Mouse (Mus musculus): ENCODE results near the gene Col7a1.
A peak's percentile ranks its signal among the peaks of the same experiment; 100 is the strongest.

The Col7a1 gene

DNA sequence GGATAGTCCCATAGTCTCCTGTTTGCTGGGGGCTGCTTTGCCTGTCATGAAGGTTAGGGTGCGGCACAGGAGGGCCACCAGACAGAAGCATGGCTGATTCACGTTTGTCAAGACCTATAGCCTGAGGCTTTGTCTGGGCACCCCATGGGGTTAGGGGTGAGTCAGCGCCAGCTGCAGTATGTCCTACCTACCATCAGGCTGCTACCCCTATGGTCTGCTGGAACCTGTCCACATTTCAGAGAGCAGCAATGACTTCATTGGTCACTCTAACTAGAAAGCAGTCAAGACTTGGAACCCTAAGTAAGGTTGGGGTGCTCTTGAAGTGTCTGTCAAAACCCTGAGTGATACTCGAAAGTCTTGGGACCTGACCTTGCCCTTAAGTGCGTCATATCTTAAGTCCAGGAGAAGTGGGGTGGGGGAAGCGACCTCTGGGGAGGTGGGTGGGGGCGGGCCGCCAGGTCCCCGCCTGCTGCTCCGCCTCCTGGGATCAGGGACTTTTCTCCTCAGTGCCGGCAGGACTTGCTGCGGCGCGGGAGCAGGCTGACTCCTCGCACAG is at the start of gene Col7a1:
TSS of gene Col7a1 (plus strand) at position 506 of the 556 bp plus-strand sequence.
- no peak for ATAC-seq (ENCODE audit: low TSS enrichment)

- no peak for ATAC-seq (ENCODE audit: low TSS enrichment)
Observed at GRCm38 (mm10) chr9:108912308-108912707, 41.1 kb upstream of the Col7a1 start.

DNA sequence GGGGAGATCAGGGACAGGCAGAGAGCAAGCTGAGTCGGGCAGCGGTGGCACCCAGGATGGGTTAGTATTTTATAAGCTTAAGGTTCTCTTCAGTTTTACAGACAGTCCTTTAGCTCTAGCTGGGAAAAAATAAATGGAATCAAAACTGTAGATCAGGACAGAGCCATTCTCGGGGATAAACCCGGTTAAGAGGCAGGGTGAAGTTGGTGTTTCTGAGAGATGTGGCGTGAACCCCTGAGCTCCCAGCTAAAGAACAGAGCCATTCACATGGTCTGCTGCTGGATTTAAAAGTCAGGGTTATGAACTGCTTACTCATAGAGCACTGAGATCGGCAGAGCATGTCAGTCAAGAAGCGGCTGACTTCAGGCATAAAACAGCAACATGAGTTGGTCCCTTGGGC is 40.2 kb upstream of the Col7a1 start:
- ATAC-seq (ENCODE audit: low TSS enrichment): no peak

GRCm38 (mm10) chr9:108913621-108914020 is 39.8 kb upstream of the Col7a1 start:
- ATAC-seq (ENCODE audit: low TSS enrichment): no peak

- ATAC-seq (ENCODE audit: low TSS enrichment): peak; percentile 67; the same call in 1 of the 2 replicates
Observed at GRCm38 (mm10) chr9:108914491-108914890, 38.9 kb upstream of the Col7a1 start, which contains the start of gene Tmem89. Gene Tmem89 (plus strand): TSS chr9:108914619.

GRCm38 (mm10) chr9:108925897-108926296 is 27.5 kb upstream of the Col7a1 start:
- ATAC-seq (ENCODE audit: low TSS enrichment): no peak

GRCm38 (mm10) chr9:108928424-108928823 is 25.0 kb upstream of the Col7a1 start:
- ATAC-seq (ENCODE audit: low TSS enrichment): no peak

GRCm38 (mm10) chr9:108935991-108936390 is 17.4 kb upstream of the Col7a1 start:
- no peak for ATAC-seq (ENCODE audit: low TSS enrichment)

DNA sequence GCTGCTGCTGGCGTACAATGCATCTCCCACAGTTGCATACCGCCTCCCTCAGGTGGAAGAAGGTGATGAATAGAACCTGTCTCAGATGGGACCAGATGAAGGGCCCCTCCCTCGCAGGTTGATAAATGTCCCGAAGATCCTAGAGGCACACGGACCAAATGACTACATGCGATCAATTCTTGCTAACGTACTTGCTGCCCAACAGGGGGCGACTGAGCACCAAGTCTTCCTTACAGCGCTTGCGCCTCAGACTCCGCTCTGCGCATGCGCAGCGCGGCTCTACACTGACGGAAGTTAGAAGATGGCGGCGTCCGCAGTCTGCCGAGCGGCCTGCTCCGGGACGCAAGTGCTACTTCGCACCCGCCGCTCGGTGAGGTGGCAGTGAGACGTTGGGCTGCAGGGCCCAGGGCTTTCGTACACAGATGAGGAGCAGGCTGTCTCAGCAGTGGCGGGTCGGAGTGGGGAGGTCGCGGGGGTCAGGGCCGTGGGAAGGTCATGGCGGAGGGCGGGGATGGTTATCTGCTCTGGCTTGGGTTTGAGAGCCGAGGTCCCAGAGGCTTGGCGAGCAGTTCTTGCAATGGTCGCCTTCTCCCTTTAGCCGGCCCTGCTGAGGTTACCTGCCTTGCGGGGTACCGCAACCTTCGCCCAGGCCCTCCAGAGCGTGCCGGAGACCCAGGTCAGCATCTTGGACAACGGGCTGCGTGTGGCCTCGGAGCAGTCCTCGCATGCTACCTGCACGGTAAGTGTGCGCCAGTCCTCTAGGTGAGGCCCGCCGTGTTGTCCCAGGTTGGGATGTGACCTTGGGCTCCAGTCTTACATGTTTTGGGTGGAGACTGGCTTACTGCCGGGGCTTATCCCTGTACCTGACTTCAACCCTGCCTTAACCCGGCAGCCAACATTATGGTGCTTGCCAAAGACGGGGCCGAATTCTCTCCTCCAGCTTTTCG is 16.7 kb upstream of the Col7a1 start, which contains the start of gene Uqcrc1:
TSS of gene Uqcrc1 (plus strand) at position 216 of the 947 bp plus-strand sequence.
- peak; percentile 94 for ATAC-seq (ENCODE audit: low TSS enrichment)

DNA sequence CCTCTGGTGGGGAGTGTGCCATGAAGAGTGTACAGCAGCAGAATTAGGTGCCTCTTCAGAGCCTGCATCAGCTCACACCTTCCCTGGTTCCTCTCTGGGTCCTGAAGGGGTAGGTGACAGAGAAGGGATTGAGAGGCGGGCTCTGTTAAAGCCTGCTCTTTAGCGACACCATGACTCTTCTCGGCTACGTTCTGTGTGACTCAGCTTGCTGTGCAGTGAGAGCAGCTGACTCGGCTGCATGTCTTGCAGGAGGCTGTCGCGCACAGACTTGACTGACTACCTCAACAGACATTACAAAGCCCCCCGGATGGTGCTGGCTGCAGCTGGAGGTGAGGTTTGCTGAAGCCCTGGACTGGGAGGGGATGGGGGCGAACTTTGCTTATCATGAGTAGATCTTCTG is 8.3 kb upstream of the Col7a1 start:
- ATAC-seq (ENCODE audit: low TSS enrichment): peak; percentile 75

DNA sequence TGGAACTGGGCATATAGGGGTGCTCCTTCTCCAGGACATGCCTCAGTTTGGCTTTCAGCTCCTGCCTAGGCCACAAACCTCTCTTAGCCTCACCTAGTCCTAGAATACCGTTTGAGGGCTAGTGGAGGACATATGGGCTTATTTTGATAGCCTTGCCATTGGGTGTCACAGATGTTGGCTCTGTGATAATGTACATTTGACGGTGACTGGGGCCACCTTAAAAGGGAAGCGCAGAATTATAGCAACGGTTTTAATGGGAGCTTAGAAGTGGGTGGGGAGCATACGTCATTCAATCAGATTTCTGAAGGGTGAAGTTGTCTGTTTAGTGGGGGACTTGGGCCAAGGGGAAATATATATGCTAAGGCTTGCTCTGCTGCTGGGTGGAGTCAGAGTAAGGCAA is 7.8 kb upstream of the Col7a1 start:
- ATAC-seq (ENCODE audit: low TSS enrichment): no peak

- ATAC-seq (ENCODE audit: low TSS enrichment): no peak
Observed at GRCm38 (mm10) chr9:108949231-108949966, 4.0 kb upstream of the Col7a1 start.

GRCm38 (mm10) chr9:108949967-108950728 is 3.2 kb upstream of the Col7a1 start:
- ATAC-seq (ENCODE audit: low TSS enrichment): no peak

- no peak for ATAC-seq (ENCODE audit: low TSS enrichment)
Observed at GRCm38 (mm10) chr9:108955241-108955640, 1.9 kb downstream of the Col7a1 start.

DNA sequence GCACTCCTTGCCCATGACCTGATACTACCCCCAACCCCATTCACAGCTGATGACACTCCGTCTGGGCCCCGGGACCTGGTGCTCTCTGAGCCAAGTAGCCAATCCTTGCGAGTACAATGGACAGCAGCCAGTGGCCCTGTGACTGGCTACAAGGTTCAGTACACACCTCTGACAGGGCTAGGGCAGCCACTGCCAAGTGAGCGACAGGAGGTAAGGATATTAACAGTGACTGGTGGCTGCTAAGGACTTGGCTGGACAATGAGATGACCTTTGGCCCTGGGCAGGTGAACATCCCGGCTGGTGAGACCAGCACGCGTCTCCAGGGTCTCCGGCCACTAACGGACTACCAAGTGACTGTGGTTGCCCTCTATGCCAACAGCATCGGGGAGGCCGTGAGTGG is 2.5 kb downstream of the Col7a1 start:
- ATAC-seq (ENCODE audit: low TSS enrichment): no peak

- ATAC-seq (ENCODE audit: low TSS enrichment): no peak
Observed at GRCm38 (mm10) chr9:108963577-108963976, 10.2 kb downstream of the Col7a1 start.

- no peak for ATAC-seq (ENCODE audit: low TSS enrichment)
Observed at GRCm38 (mm10) chr9:108964338-108964737, 11.0 kb downstream of the Col7a1 start.

DNA sequence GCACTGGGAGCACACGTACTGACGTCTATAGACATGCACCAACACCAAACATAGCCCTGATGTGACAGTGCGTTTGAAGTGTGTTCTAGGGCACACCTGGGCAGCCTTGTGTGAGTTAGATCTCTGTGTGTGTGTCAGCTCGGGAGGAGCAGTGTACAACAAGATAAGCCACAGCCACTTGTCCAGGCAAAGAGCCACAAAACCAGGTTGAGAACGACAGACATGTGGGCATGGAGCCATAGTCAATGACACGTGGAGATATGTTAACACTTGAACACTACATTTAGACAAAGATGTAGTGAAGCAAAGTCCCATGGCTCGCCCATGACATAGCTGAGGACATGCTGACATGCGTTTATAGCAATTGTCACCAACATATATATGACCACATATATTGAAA is 17.2 kb downstream of the Col7a1 start:
- ATAC-seq (ENCODE audit: low TSS enrichment): no peak

DNA sequence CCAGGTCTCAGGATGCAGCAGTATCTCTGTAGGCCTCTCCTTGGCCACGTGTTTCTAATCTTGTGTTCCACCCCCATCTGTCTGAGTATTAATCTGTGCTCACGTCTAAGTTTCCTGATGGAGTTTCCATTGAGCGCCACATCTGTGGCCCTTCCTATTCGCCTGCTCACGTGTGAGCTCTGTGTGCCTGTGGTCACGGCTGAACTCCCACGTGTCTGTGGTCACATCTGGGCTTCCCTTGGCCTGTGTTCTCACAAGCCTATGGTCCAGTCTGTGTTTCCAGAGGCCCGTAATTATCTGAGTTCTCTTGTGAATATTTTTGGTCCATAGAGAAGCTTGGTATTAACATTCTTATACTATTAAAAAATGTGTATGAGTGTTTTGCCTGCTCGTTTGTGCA is 23.1 kb downstream of the Col7a1 start:
- ATAC-seq (ENCODE audit: low TSS enrichment): no peak

- ATAC-seq (ENCODE audit: low TSS enrichment): no peak
Observed at GRCm38 (mm10) chr9:108977966-108978365, 24.6 kb downstream of the Col7a1 start.

GRCm38 (mm10) chr9:108982498-108982897 is 29.1 kb downstream of the Col7a1 start:
- ATAC-seq (ENCODE audit: low TSS enrichment): no peak

DNA sequence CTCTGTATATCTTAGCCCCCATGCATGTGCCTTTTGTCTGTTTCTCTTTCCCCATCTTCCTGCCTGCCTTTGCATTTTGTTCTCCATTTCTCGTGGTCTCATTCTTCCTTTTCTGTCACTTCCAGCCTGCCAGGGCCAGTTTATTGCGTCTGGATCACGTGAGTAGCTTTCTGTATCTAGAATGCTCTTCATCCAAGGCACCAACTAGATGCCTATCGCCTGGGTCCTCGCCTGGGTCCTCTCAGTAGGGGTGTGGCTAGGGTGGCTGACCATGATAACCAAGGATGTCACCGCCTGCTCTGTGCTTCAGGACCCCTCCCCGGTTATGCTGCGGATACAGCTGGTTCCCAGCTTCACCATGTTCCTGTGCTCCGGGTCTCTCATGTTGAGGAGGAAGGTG is 29.8 kb downstream of the Col7a1 start:
- ATAC-seq (ENCODE audit: low TSS enrichment): no peak

Measured in frontal cortex, adult (tissue).